Mouse (Mus musculus) right cerebral cortex, postnatal 4 days (tissue): ENCODE measurements around the gene Acot11.
"Not testable (repeated sequence)": the region's sequence is repeated elsewhere in the genome, so short reads cannot be mapped to it uniquely, and the experiment has no call there.

Experiments
- DNase-seq: peaks from one replicate; pipeline ENCODE4 v3.0.0-alpha.2; 2022

The Acot11 gene

DNA sequence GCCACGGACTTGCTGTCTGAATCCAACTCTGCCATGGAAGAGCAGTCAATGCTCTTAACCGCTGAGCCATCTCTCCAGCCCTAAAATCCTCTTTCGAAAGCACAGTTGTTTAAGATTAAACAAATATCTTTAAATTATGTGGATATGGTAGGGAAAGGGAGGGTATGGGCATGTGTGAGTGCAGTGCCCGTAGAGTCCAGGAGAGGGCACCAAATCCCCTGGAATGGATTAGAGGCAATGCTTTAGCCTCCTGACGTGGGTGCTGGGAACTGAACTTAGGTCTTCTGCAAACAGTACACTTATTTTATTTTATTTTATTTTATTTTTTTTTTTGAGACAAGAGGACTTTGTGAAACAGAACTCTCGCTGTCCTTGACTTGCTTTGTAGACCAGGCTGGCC, 5.2 kb upstream of the Acot11 start:
- no peak for DNase-seq

- DNase-seq: no peak
Measured at GRCm38 (mm10) chr4:106807287-106807686, 2.5 kb upstream of the Acot11 start.

GRCm38 (mm10) chr4:106805890-106806289, 1.1 kb upstream of the Acot11 start:
- no peak for DNase-seq

GRCm38 (mm10) chr4:106804201-106804909, 443 bp downstream of the Acot11 start:
- no peak for DNase-seq

GRCm38 (mm10) chr4:106803781-106804180, 1.0 kb downstream of the Acot11 start:
- DNase-seq: no peak

DNA sequence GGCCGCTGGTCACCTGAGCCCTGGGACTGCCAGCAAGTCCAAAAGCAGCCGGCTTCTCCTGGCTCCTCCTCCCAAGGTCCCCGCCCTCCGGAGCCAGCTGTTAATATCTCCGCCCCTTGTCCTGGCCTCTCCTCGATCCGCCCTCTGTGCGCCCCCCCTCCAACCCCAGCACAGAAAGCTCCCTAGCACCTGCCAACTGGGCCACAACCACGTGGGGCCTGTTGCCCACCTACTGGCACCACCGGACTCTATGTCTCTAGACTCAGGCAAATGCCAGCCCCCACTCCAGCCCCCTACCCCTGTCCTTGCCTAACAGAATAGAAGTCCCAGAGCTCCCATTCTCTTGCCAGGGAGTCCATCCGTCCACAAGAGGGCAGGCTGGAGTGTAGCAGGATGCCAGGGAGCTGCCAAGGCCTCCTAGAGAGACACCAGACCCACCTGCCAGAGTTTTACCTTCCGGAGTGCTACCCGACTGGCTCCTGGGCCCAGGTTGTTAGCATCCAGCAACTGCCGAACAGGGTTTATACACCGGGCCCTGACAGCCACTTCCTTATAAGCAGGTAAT, 4.9 kb downstream of the Acot11 start:
- peak; percentile 74 for DNase-seq

DNA sequence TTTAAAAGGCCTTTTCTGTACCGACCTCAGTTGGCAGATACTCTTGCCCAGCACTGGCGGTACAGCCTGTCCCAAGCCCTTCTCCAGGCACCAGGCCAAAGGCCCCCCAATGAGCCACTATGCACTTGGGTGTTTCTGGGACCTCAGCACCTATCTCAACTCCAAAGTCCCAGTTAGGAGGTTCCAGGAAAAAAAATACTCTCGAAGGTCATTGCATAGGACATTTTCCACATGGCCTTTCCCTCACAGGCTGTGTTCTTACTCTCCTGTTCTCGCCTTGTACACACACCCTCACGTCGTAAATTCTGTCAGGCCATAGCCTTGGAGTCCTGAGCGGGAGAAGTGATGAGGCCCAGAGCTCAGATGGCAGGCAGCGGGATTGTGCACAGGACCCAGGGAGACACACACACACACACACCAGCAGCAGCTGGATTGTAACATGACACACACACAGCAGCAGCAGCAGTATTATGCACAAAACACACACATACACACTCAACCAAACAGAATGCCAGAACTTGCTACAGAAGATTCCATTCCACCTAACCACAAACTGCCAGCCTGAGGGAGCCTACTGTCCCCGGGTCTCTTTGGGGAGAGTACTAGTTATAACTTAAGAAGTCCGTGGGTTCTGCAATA, 5.8 kb downstream of the Acot11 start:
- DNase-seq: no peak

DNA sequence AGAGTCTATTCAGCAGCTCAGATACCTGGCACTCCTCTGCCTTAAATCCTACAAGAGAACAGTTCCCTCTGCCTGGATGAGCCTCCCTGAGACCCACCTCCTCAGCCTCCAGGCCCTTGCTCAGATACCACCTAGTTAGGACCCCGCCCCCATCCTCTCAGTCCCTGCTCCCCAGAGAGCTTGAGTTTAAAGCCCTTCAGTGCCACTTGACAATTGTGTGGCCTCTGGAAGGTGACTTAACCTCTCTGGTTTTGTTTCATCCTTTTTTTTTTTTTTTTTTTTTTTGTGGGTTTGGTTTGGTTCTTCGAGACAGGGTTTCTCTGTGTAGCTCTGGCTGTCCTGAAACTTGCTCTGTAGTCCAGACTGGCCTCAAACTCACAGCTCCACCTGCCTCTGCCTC, 9.5 kb downstream of the Acot11 start:
- DNase-seq: no peak

GRCm38 (mm10) chr4:106794247-106794646, 10.6 kb downstream of the Acot11 start:
- no peak for DNase-seq

GRCm38 (mm10) chr4:106793826-106794225, 11.0 kb downstream of the Acot11 start:
- DNase-seq: not testable (repeated sequence)

GRCm38 (mm10) chr4:106792276-106792675, 12.5 kb downstream of the Acot11 start:
- DNase-seq: no peak

DNA sequence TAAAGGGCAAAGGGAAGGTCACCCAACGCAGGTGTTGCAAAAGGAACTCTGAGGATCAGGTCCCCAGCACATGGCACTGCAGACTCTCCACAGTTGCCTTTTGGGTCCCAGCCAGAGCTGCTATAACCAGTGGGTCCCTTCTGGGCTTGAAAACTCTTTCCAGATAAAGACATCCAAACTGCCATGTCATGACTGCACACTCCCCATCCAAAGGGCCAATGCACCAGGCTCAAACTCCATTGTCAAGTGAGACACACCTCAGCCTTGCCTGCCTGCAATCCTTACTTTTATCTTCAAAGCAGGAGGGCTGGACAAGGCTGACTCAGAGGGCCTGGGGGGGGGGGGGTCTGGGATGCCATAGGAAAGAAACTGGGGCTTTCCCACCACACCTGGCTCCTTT, 13.9 kb downstream of the Acot11 start:
- DNase-seq: no peak

GRCm38 (mm10) chr4:106790218-106790617, 14.6 kb downstream of the Acot11 start:
- not testable (repeated sequence) for DNase-seq

GRCm38 (mm10) chr4:106789705-106790104, 15.1 kb downstream of the Acot11 start:
- DNase-seq: peak; percentile 16

DNA sequence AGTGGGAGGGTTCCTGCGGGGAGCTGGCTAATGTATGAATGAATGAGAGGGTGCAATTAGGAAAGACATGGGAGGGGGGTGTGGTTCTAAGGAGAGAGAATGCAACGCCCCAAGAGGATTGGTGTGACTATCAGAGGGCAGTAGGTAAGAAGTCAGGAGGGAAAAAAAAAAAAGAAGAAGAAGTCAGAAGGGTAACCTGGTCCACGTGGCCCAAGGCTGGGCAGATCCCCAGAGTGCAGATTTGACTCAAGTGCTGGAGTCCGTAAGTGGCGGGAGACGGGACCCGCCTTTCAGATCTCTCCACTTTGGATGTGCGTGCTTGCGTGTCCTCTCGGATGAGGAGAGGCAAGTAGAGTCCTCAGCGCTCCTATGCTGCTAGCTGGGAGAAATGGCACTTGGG, 16.2 kb downstream of the Acot11 start:
- no peak for DNase-seq

DNA sequence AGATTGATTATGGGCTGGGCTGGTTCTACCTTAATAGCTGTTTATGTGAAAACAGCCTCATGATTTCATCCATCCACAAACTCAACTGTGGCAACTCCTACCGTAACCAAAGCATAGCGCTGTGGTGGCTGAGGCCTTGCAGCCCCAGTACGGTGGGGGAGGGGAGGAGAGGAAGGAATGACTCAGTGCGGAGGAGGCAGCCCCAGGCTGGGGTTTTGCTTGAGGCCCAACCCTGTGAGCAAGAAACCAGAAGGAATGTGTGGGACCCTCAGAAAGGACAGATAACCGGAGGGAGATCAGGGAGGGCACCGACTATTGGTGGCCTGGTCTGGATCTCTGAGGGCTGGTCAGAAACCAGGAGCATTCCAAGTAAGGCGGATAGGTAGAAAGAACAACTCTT, 17.0 kb downstream of the Acot11 start:
- DNase-seq: no peak

GRCm38 (mm10) chr4:106785753-106786540, 18.9 kb downstream of the Acot11 start:
- DNase-seq: peak; percentile 70

DNA sequence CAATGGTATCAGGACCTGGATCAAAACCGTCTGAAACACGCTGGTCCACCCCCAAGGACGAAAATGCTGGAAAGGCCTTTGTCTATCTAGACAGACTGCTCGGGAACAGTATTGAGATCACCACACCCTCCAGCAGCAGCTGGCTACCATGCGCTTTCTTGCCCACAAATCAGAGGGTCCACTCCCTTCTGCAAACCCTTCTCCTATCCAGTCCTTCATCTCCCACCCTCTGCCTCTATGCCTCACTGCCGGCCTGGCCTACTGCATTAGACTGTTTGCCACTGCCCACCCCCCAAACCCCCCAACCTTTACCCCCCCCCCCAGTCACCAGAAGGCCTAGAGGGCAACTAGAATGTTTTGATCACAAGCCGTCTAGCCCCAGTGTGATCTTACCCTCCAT, 19.5 kb downstream of the Acot11 start:
- no peak for DNase-seq

- no peak for DNase-seq
Measured at GRCm38 (mm10) chr4:106784806-106785205, 20.0 kb downstream of the Acot11 start.

GRCm38 (mm10) chr4:106783137-106783536, 21.7 kb downstream of the Acot11 start:
- DNase-seq: no peak

GRCm38 (mm10) chr4:106780045-106780444, 24.8 kb downstream of the Acot11 start:
- peak; percentile 40 for DNase-seq

- DNase-seq: peak; percentile 88
Measured at GRCm38 (mm10) chr4:106778116-106778788, 26.5 kb downstream of the Acot11 start.

DNA sequence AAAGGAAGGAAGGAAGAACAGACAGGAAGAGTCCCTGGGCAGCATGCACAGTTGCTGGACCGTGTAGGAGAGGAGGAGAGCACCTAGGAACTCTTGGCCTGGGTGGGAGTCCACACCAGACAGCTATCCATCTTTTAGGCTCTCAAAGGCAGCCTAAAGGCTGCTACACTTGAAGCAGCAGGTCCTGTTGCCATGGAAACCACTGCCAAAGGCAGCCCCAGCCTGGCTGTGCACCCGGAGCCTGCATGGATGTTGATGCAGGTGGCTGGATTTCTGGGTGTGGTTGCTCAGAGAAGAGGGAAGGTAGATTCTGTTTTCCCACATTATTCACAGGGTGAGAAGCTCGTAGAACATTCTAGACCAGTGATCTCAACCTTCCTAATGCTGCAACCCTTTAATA, 27.8 kb downstream of the Acot11 start:
- DNase-seq: peak; percentile 64
